Mouse (Mus musculus) heart, embryonic 16.5 days (tissue): ENCODE measurements around the gene Fbxw7. TPM values are rescaled to one million over a fixed set of nuclear protein-coding genes. Genes with fewer than 3 reads are reported as not detected.

Experiments
- ATAC-seq: fragments of 200-750 bp; cut with Nextera tagmentation; replicated peaks from 2 replicates; pipeline ENCODE4 v1.8.0; 2017; ENCODE audit warnings: moderate number of reproducible peaks; ENCODE audit not compliant: insufficient read depth, low FRiP score; ENCODE audit errors: extremely low read depth
- H3K27ac ChIP-seq: fragments of 300-500 bp; sonication (generic); 2 replicates; pipeline ENCODE4 v1.5.1; 2014; ENCODE audit warnings: mild to moderate bottlenecking, low read length, control low read depth, moderate library complexity
- H3K27me3 ChIP-seq: fragments of 300-500 bp; sonication (generic); 2 replicates; pipeline ENCODE4 v1.6.1; 2014; ENCODE audit warnings: low read length, mixed read lengths; ENCODE audit not compliant: control insufficient read depth, insufficient read depth
- H3K36me3 ChIP-seq: fragments of 300-500 bp; sonication (generic); 2 replicates; pipeline ENCODE4 v1.6.1; 2014; ENCODE audit not compliant: control insufficient read depth, insufficient read depth
- H3K4me1 ChIP-seq: fragments of 300-500 bp; sonication (generic); 2 replicates; pipeline ENCODE4 v1.6.1; 2014; ENCODE audit warnings: low read length, mixed read lengths; ENCODE audit not compliant: control insufficient read depth, insufficient read depth
- H3K4me2 ChIP-seq: fragments of 300-500 bp; sonication (generic); 2 replicates; pipeline ENCODE4 v1.6.1; 2014; ENCODE audit warnings: low read depth, mild to moderate bottlenecking, control low read depth, low read length
- H3K4me3 ChIP-seq: fragments of 300-500 bp; sonication (generic); 2 replicates; pipeline ENCODE4 v1.5.1; 2014; ENCODE audit warnings: mild to moderate bottlenecking, control low read depth, low read length
- H3K9ac ChIP-seq: fragments of 300-500 bp; sonication (generic); 2 replicates; pipeline ENCODE4 v1.6.1; 2014; ENCODE audit warnings: low read length, control low read depth
- H3K9me3 ChIP-seq: fragments of 300-500 bp; sonication (generic); replicated peaks from 2 replicates; pipeline ENCODE4 v1.6.1; 2016; ENCODE audit warnings: low read length; ENCODE audit not compliant: control insufficient read depth
- WGBS: fragments of 180-500 bp; shearing (Covaris S2); extraction: QIAGEN DNeasy Blood & Tissue Kit; methylation state at CpG from one replicate; pipeline ENCODE4 v1.1.7; 2014; 5-methylcytosine and 5-hydroxymethylcytosine counted together
- polyA plus RNA-seq: library from polyadenylated mRNA; unstranded; fragments of >200 nt; fragmentation: Nextera tagmentation; extraction: Ambion mirVana; gene quantifications from 2 replicates; pipeline ENCODE4 v1.2.1, GENCODE M21; 2015

Fbxw7 gene
- polyA plus RNA-seq, 1 experiment from 2014 or later: 12.1 TPM

GRCm38 (mm10) chr3:84955857-84956256, 140.8 kb downstream of the Fbxw7 start:
- Histone ChIP-seq H3K4me3 (no peak overlapping the region), H3K9me3 (no peaks in the 10 kb centered on the region), H3K4me2 (no peak overlapping the region), H3K4me1 (peaks cover 6% of the 10 kb centered on the region), H3K36me3 (peaks cover under 1% of the 10 kb centered on the region; the same call in 1 of the 2 replicates), H3K27ac (no peak overlapping the region), H3K27me3 (no peaks in the 10 kb centered on the region), H3K9ac (no peak overlapping the region)
- ATAC-seq: no peak
- 77% methylated on average over 4 of the region's 4 CpGs for WGBS

GRCm38 (mm10) chr3:84965156-84965555, 150.1 kb downstream of the Fbxw7 start:
- H3K4me3 ChIP-seq: no peak overlapping the region
- no peak overlapping the region for H3K27ac ChIP-seq
- H3K36me3 ChIP-seq: peaks cover 5% of the 10 kb centered on the region
- no peak overlapping the region for H3K4me2 ChIP-seq
- H3K27me3 ChIP-seq: no peaks in the 10 kb centered on the region
- no peak for ATAC-seq
- 0 out of 2 replicates have a peak, but pooled peaks cover 2% of the 10 kb centered on the region for H3K9me3 ChIP-seq
- 92% methylated on average over 5 of the region's 5 CpGs for WGBS
- no peak overlapping the region for H3K9ac ChIP-seq
- H3K4me1 ChIP-seq: no peaks in the 10 kb centered on the region

- no peak overlapping the region for H3K4me3 ChIP-seq
- H3K4me2 ChIP-seq: no peak overlapping the region
- peaks cover 13% of the 10 kb centered on the region for H3K36me3 ChIP-seq
- H3K4me1 ChIP-seq: no peaks in the 10 kb centered on the region
- H3K9me3 ChIP-seq: no peaks in the 10 kb centered on the region
- H3K27ac ChIP-seq: no peak overlapping the region
- ATAC-seq: no peak
- WGBS: 83% methylated on average over 4 of the region's 4 CpGs
- no peaks in the 10 kb centered on the region for H3K27me3 ChIP-seq
- no peak overlapping the region for H3K9ac ChIP-seq
These were observed 152.3 kb downstream of the Fbxw7 start for GRCm38 (mm10) chr3:84967364-84967763.

- Histone ChIP-seq H3K4me2 (no peak overlapping the region), H3K9ac (no peak overlapping the region), H3K9me3 (no peaks in the 10 kb centered on the region), H3K27me3 (no peaks in the 10 kb centered on the region), H3K36me3 (peaks cover 21% of the 10 kb centered on the region), H3K4me3 (no peak overlapping the region), H3K27ac (no peak overlapping the region), H3K4me1 (no peaks in the 10 kb centered on the region)
- ATAC-seq: no peak
- 72% methylated on average over 5 of the region's 5 CpGs for WGBS
These were observed 156.5 kb downstream of the Fbxw7 start for GRCm38 (mm10) chr3:84971561-84971960.

GRCm38 (mm10) chr3:84972881-84973280, 157.8 kb downstream of the Fbxw7 start:
- WGBS: 91% methylated on average over 2 of the region's 2 CpGs
- H3K27me3 ChIP-seq: no peaks in the 10 kb centered on the region
- H3K4me3 ChIP-seq: no peak overlapping the region
- peaks cover 28% of the 10 kb centered on the region for H3K36me3 ChIP-seq
- no peak overlapping the region for H3K9ac ChIP-seq
- no peaks in the 10 kb centered on the region for H3K4me1 ChIP-seq
- no peak overlapping the region for H3K4me2 ChIP-seq
- ATAC-seq: no peak
- no peak overlapping the region for H3K27ac ChIP-seq
- no peaks in the 10 kb centered on the region for H3K9me3 ChIP-seq

GRCm38 (mm10) chr3:84974193-84974592, 159.1 kb downstream of the Fbxw7 start:
- no peak for ATAC-seq
- Histone ChIP-seq H3K36me3 (peaks cover 30% of the 10 kb centered on the region), H3K4me2 (no peak overlapping the region), H3K9me3 (no peaks in the 10 kb centered on the region), H3K4me3 (no peak overlapping the region), H3K9ac (no peak overlapping the region), H3K27me3 (no peaks in the 10 kb centered on the region), H3K4me1 (no peaks in the 10 kb centered on the region), H3K27ac (no peak overlapping the region)
- 93% methylated on average over 9 of the region's 9 CpGs for WGBS

GRCm38 (mm10) chr3:84978676-84979075, 163.6 kb downstream of the Fbxw7 start:
- Histone ChIP-seq H3K36me3 (peaks cover 19% of the 10 kb centered on the region), H3K9me3 (no peaks in the 10 kb centered on the region), H3K27me3 (no peaks in the 10 kb centered on the region), H3K27ac (no peak overlapping the region), H3K4me3 (no peak overlapping the region), H3K9ac (no peak overlapping the region), H3K4me2 (no peak overlapping the region), H3K4me1 (no peaks in the 10 kb centered on the region)
- ATAC-seq: no peak
- WGBS: 81% methylated on average over 11 of the region's 11 CpGs

GRCm38 (mm10) chr3:84980158-84980557, 165.1 kb downstream of the Fbxw7 start:
- no peak for ATAC-seq
- H3K4me3 ChIP-seq: no peak overlapping the region
- no peak overlapping the region for H3K27ac ChIP-seq
- H3K9me3 ChIP-seq: no peaks in the 10 kb centered on the region
- no peaks in the 10 kb centered on the region for H3K27me3 ChIP-seq
- no peaks in the 10 kb centered on the region for H3K4me1 ChIP-seq
- WGBS: 100% methylated on average over 2 of the region's 2 CpGs
- peaks cover 16% of the 10 kb centered on the region for H3K36me3 ChIP-seq
- H3K9ac ChIP-seq: no peak overlapping the region
- H3K4me2 ChIP-seq: no peak overlapping the region

GRCm38 (mm10) chr3:84982688-84983087, 167.6 kb downstream of the Fbxw7 start:
- Histone ChIP-seq H3K4me2 (no peak overlapping the region), H3K27me3 (no peaks in the 10 kb centered on the region), H3K36me3 (peaks cover 5% of the 10 kb centered on the region; the same call in 1 of the 2 replicates), H3K9me3 (no peaks in the 10 kb centered on the region), H3K4me3 (no peak overlapping the region), H3K9ac (no peak overlapping the region), H3K27ac (no peak overlapping the region), H3K4me1 (no peaks in the 10 kb centered on the region)
- WGBS: 62% methylated on average over 4 of the region's 4 CpGs
- ATAC-seq: no peak
